Mouse (Mus musculus): ENCODE data around the gene Otx1.

Gene Otx1

GRCm38 (mm10) chr11:22002783-22003340 is at the start of gene Otx1:
Gene Otx1, minus strand, starts transcription at chr11:22002897.
- DNase-seq (ENCODE audit: low spot score): no peak

- DNase-seq (ENCODE audit: low spot score): no peak
Observed at GRCm38 (mm10) chr11:22050864-22051263, 48.2 kb upstream of the Otx1 start.

- no peak for DNase-seq (ENCODE audit: low spot score)
Observed at GRCm38 (mm10) chr11:22039854-22040426, 37.2 kb upstream of the Otx1 start.

GRCm38 (mm10) chr11:22034564-22035105 is 31.9 kb upstream of the Otx1 start:
- no peak for DNase-seq (ENCODE audit: low spot score)

- no peak for DNase-seq (ENCODE audit: low spot score)
Observed at GRCm38 (mm10) chr11:22033582-22033981, 30.9 kb upstream of the Otx1 start.

GRCm38 (mm10) chr11:22020602-22021001 is 17.9 kb upstream of the Otx1 start:
- no peak for DNase-seq (ENCODE audit: low spot score)

GRCm38 (mm10) chr11:22017444-22017843 is 14.7 kb upstream of the Otx1 start:
- no peak for DNase-seq (ENCODE audit: low spot score)

GRCm38 (mm10) chr11:22016341-22016740 is 13.6 kb upstream of the Otx1 start:
- no peak for DNase-seq (ENCODE audit: low spot score)

- DNase-seq (ENCODE audit: low spot score): no peak
Observed at GRCm38 (mm10) chr11:22008817-22009216, 6.1 kb upstream of the Otx1 start.

- DNase-seq (ENCODE audit: low spot score): no peak
Observed at GRCm38 (mm10) chr11:22008129-22008596, 5.5 kb upstream of the Otx1 start.

- no peak for DNase-seq (ENCODE audit: low spot score)
Observed at GRCm38 (mm10) chr11:22007781-22008110, 5.0 kb upstream of the Otx1 start.

- no peak for DNase-seq (ENCODE audit: low spot score)
Observed at GRCm38 (mm10) chr11:22007088-22007780, 4.5 kb upstream of the Otx1 start.

GRCm38 (mm10) chr11:22006471-22007087 is 3.9 kb upstream of the Otx1 start:
- DNase-seq (ENCODE audit: low spot score): no peak

- DNase-seq (ENCODE audit: low spot score): no peak
Observed at GRCm38 (mm10) chr11:22005281-22005870, 2.7 kb upstream of the Otx1 start.

- DNase-seq (ENCODE audit: low spot score): no peak
Observed at GRCm38 (mm10) chr11:22004331-22004841, 1.7 kb upstream of the Otx1 start.

- no peak for DNase-seq (ENCODE audit: low spot score)
Observed at GRCm38 (mm10) chr11:22003341-22003981, 764 bp upstream of the Otx1 start.

GRCm38 (mm10) chr11:22002062-22002782 is 475 bp downstream of the Otx1 start:
- no peak for DNase-seq (ENCODE audit: low spot score)

- no peak for DNase-seq (ENCODE audit: low spot score)
Observed at GRCm38 (mm10) chr11:22001321-22002061, 1.2 kb downstream of the Otx1 start.

- no peak for DNase-seq (ENCODE audit: low spot score)
Observed at GRCm38 (mm10) chr11:22000316-22001076, 2.2 kb downstream of the Otx1 start.
